Mouse (Mus musculus): Measurements from ENCODE around the gene Hist1h3i. TPM values are rescaled to one million over a fixed set of nuclear protein-coding genes. Genes with fewer than 3 reads are reported as not detected.
"Not testable (repeated sequence)": the region's sequence is repeated elsewhere in the genome, so short reads cannot be mapped to it uniquely, and the experiment has no call there.

Hist1h3i gene
- polyA plus RNA-seq, 2 experiments = 37.6 to 331 TPM

DNA sequence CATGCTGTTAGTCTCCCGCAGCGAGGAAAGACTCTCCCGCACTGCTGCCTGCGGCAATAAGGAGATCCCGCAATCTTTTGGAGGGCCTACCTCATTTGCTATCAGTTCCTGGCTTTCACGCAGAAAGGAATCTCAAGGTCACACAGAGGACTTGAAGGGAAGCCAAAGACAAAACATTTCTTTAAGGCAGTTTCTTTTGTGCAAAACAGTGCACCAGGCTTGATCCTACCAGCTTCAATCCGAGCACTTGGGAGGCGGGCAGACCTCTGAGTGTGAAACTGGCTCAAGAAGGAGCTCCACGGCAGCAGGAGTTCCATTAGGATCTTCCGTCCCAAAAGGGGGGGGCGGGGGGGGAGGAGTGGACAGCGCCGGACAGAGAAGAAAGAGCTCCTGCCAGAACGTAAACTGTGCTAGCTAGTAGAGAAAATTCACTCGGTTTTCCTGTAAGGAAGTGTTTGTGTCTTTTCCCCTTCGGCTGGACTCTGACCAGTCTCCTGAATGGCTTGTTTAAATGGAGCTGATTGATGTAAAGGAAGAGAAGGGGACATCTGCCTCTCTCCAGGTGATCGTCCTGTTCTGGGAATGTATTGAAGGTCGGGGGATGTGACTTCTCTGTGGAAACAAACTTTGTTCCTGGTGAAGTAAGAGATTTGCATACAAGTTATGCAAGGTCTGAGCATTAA, 7.6 kb upstream of the Hist1h3i start:
- no peak overlapping the region for H3K4me3 ChIP-seq (ENCODE audit: insufficient read depth in 1 of 2, low read depth in 2 of 2, low read length in 2 of 2)
- 27% methylated on average over 18 of the region's 18 CpGs for WGBS (ENCODE audit: insufficient replicate concordance)
- no peak overlapping the region for H3K27ac ChIP-seq
- peak overlapping the region; percentile 44 for H3K4me2 ChIP-seq (ENCODE audit: low read depth)
- H3K9ac ChIP-seq (replicated peaks) = peak overlapping the region; percentile 45
- DNase-seq (ENCODE audit: low read depth in 3 of 3, low spot score in 3 of 3) = no peak
- peaks cover 12 to 15% of the 10 kb centered on the region in 2 experiments for H3K4me1 ChIP-seq (replicated peaks; ENCODE audit: control insufficient read depth in 2 of 2, insufficient read depth in 2 of 2, low read length in 1 of 2)
- TF ChIP-seq EP300 (IDR thresholded peaks at IDR 0.05; ENCODE audit: low read depth) = no peak
- no peak for TF ChIP-seq CTCF (IDR thresholded peaks at IDR 0.05; ENCODE audit: low read depth)
- ATAC-seq (ENCODE audit: insufficient read depth) = no peak
- no peaks in the 10 kb centered on the region for H3K9me3 ChIP-seq (ENCODE audit: control insufficient read depth, low read length)
- no peaks in the 10 kb centered on the region for H3K27me3 ChIP-seq (ENCODE audit: control insufficient read depth, insufficient read depth, low read length)
- no peaks in the 10 kb centered on the region for H3K36me3 ChIP-seq (replicated peaks; ENCODE audit: control insufficient read depth, insufficient read depth, low read depth)

DNA sequence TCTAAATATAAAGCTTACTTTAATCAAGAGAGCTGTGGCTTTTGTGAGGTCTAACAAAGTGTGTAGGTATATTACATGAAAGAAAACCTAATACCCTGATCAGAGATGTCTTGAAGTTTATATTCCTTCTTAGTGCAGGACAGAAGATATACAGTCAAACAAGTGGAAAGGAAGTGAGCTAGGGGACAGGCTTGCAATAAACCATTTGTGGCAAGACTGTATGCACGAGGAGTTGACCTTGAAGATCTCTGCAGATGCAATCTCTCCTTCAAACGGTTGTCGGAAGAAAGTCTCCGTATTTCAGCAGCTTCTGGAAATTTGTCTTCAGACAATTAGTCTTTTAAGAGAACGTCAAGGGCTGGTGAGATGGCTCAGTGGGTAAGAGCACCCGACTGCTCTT, 6.8 kb upstream of the Hist1h3i start:
- Histone ChIP-seq H3K9me3 (ENCODE audit: control insufficient read depth, low read length) (no peaks in the 10 kb centered on the region), H3K36me3 (replicated peaks; ENCODE audit: control insufficient read depth, insufficient read depth, low read depth) (no peaks in the 10 kb centered on the region), H3K27ac (peak overlapping the region; percentile 84), H3K9ac (replicated peaks) (no peak overlapping the region), H3K4me3 (ENCODE audit: insufficient read depth in 1 of 2, low read depth in 2 of 2, low read length in 2 of 2) (no peak overlapping the region), H3K4me2 (ENCODE audit: low read depth) (no peak overlapping the region), H3K27me3 (ENCODE audit: control insufficient read depth, insufficient read depth, low read length) (no peaks in the 10 kb centered on the region), H3K4me1 (replicated peaks; ENCODE audit: control insufficient read depth in 2 of 2, insufficient read depth in 2 of 2, low read length in 1 of 2) (peaks cover 19% of the 10 kb centered on the region in 2 experiments)
- no peak for TF ChIP-seq CTCF (IDR thresholded peaks at IDR 0.05; ENCODE audit: low read depth)
- no peak for TF ChIP-seq EP300 (IDR thresholded peaks at IDR 0.05; ENCODE audit: low read depth)
- DNase-seq (ENCODE audit: low read depth in 3 of 3, low spot score in 3 of 3) (no peak), ATAC-seq (ENCODE audit: insufficient read depth) (no peak)
- WGBS (ENCODE audit: insufficient replicate concordance) = 29% methylated on average over 6 of the region's 6 CpGs

DNA sequence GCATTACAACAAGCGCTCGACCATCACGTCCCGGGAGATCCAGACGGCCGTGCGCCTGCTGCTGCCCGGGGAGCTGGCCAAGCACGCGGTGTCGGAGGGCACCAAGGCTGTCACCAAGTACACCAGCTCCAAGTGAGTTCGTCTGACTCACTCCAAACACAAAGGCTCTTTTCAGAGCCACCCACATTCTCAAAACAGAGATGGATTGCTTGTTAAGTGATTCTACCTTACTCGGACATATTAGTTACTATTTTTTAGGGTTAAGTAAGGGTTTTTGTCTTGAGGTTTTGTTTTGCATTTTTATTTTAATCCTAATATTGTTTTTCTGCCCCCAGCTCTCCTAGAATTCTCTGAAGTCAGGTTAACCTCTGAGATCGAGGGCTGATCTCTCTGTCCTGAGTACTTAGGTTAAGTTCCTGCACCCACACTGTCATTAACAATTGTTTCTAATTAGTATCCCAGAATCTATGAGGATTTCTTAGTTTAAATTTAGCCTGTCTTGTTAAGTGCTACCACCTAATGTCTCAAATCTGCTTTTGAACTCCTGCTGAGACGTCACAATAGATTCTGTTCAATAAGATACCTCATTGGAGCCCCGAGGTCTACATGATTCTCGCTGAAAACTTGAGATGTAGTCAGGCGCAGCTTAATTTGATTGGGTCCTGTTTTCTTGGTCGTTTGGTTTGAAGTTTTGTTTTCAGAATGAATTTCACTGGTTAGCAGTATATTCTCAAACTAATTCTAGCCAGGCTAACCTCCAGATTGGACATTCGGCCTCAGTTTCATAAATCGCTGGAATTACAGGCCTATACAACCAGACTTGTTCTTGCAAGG, 4.8 kb upstream of the Hist1h3i start:
- peak overlapping the region; percentile 90 for H3K4me2 ChIP-seq (ENCODE audit: low read depth)
- DNase-seq (ENCODE audit: low read depth in 3 of 3, low spot score in 3 of 3) (peak in 1 of 3 experiments; percentile 51), ATAC-seq (ENCODE audit: insufficient read depth) (peak; percentile 19)
- H3K4me3 ChIP-seq (ENCODE audit: insufficient read depth in 1 of 2, low read depth in 2 of 2, low read length in 2 of 2) = peak overlapping the region; percentile 50 to 56
- peak overlapping the region; percentile 75 for H3K9ac ChIP-seq (replicated peaks)
- peak overlapping the region; percentile 84 for H3K27ac ChIP-seq
- no peak for TF ChIP-seq CTCF (IDR thresholded peaks at IDR 0.05; ENCODE audit: low read depth)
- no peak; the same call in 1 of the 2 replicates for TF ChIP-seq EP300 (IDR thresholded peaks at IDR 0.05; ENCODE audit: low read depth)
- WGBS (ENCODE audit: insufficient replicate concordance) = 20% methylated on average over 14 of the region's 21 CpGs
- no peaks in the 10 kb centered on the region for H3K36me3 ChIP-seq (replicated peaks; ENCODE audit: control insufficient read depth, insufficient read depth, low read depth)
- H3K9me3 ChIP-seq (ENCODE audit: control insufficient read depth, low read length) = no peaks in the 10 kb centered on the region
- H3K27me3 ChIP-seq (ENCODE audit: control insufficient read depth, insufficient read depth, low read length) = no peaks in the 10 kb centered on the region
- peaks cover 26 to 31% of the 10 kb centered on the region in 2 experiments for H3K4me1 ChIP-seq (replicated peaks; ENCODE audit: control insufficient read depth in 2 of 2, insufficient read depth in 2 of 2, low read length in 1 of 2)

- peaks cover 26 to 31% of the 10 kb centered on the region in 2 experiments for H3K4me1 ChIP-seq (replicated peaks; ENCODE audit: control insufficient read depth in 2 of 2, insufficient read depth in 2 of 2, low read length in 1 of 2)
Measured at GRCm38 (mm10) chr13:21786899-21787629, 3.9 kb upstream of the Hist1h3i start, which contains the start of the genes Hist1h2an and Hist1h2bp. Hist1h2an (minus strand) TSS chr13:21787218. Hist1h2bp (plus strand) TSS chr13:21787461.

More at GRCm38 (mm10) chr13:21786899-21787629, 3.9 kb upstream of the Hist1h3i start, which contains the start of the genes Hist1h2an and Hist1h2bp:
- WGBS (ENCODE audit: insufficient replicate concordance) = under 1% methylated on average over 37 of the region's 63 CpGs
- H3K4me2 ChIP-seq (ENCODE audit: low read depth) = peak within 1 kb of the TSS; percentile 90
- peak; percentile 94 to 97 (median 96) for DNase-seq (ENCODE audit: low read depth in 3 of 3, low spot score in 3 of 3)
- peak within 1 kb of the TSS; percentile 95 for H3K27ac ChIP-seq
- not testable (repeated sequence) for H3K36me3 ChIP-seq (replicated peaks; ENCODE audit: control insufficient read depth, insufficient read depth, low read depth); H3K9me3 ChIP-seq (ENCODE audit: control insufficient read depth, low read length); H3K27me3 ChIP-seq (ENCODE audit: control insufficient read depth, insufficient read depth, low read length)
- peak within 1 kb of the TSS; percentile 56 to 69 for H3K4me3 ChIP-seq (ENCODE audit: insufficient read depth in 1 of 2, low read depth in 2 of 2, low read length in 2 of 2)
- ATAC-seq (ENCODE audit: insufficient read depth) = peak; percentile 81
- TF ChIP-seq EP300 (IDR thresholded peaks at IDR 0.05; ENCODE audit: low read depth) (peak; percentile 52; the same call in 1 of the 2 replicates), CTCF (IDR thresholded peaks at IDR 0.05; ENCODE audit: low read depth) (0 out of 2 replicates have a peak, but pooled peaks have one; percentile 9)
- H3K9ac ChIP-seq (replicated peaks) = peak within 1 kb of the TSS; percentile 96
